Mouse (Mus musculus): ENCODE results near the gene Vps11. TPM values are rescaled to one million over a fixed set of nuclear protein-coding genes. Genes with fewer than 3 reads are reported as not detected.

Vps11 gene
- polyA plus RNA-seq, 1 experiment: 58.4 TPM

GRCm38 (mm10) chr9:44343781-44344421, 17.6 kb downstream of the Vps11 start, which contains the start of gene Hmbs:
Hmbs (minus strand) TSS chr9:44344228.
- Histone ChIP-seq H3K4me3 (replicated peaks; ENCODE audit: insufficient read depth, low read depth, low read length) (peak within 1 kb of the TSS; percentile 58), H3K27ac (ENCODE audit: insufficient read depth, low read length) (peak within 1 kb of the TSS; percentile 87), H3K4me1 (ENCODE audit: control insufficient read depth, insufficient read depth, low read length) (peaks cover 2% of the 10 kb centered on the region; the same call in 1 of the 2 replicates), H3K27me3 (ENCODE audit: control insufficient read depth, insufficient read depth, low read length) (no peaks in the 10 kb centered on the region)
- TF ChIP-seq CTCF (IDR thresholded peaks at IDR 0.05; ENCODE audit: borderline replicate concordance, insufficient read depth, low read depth, low read length) (no peak), POLR2A (IDR thresholded peaks at IDR 0.05; ENCODE audit: borderline replicate concordance, insufficient read depth, low read length) (0 out of 2 replicates have a peak, but pooled peaks have one; percentile 23)
- under 1% methylated on average over 39 of the region's 39 CpGs for WGBS
- DNase-seq: peak; percentile 90 to 93

- peak in 1 of 2 experiments; percentile 30 for DNase-seq
- TF ChIP-seq POLR2A (IDR thresholded peaks at IDR 0.05; ENCODE audit: borderline replicate concordance, insufficient read depth, low read length) (no peak), CTCF (IDR thresholded peaks at IDR 0.05; ENCODE audit: borderline replicate concordance, insufficient read depth, low read depth, low read length) (no peak)
- peak overlapping the region; percentile 58 for H3K4me3 ChIP-seq (replicated peaks; ENCODE audit: insufficient read depth, low read depth, low read length)
- no peaks in the 10 kb centered on the region for H3K27me3 ChIP-seq (ENCODE audit: control insufficient read depth, insufficient read depth, low read length)
- H3K27ac ChIP-seq (ENCODE audit: insufficient read depth, low read length): peak overlapping the region; percentile 42
- peaks cover 2% of the 10 kb centered on the region; the same call in 1 of the 2 replicates for H3K4me1 ChIP-seq (ENCODE audit: control insufficient read depth, insufficient read depth, low read length)
- 6% methylated on average over 6 of the region's 6 CpGs for WGBS
These were observed 18.2 kb downstream of the Vps11 start for GRCm38 (mm10) chr9:44343290-44343689.

GRCm38 (mm10) chr9:44342605-44343004, 18.9 kb downstream of the Vps11 start:
- DNase-seq: no peak
- Histone ChIP-seq H3K4me3 (replicated peaks; ENCODE audit: insufficient read depth, low read depth, low read length) (no peak overlapping the region), H3K4me1 (ENCODE audit: control insufficient read depth, insufficient read depth, low read length) (peaks cover 2% of the 10 kb centered on the region; the same call in 1 of the 2 replicates), H3K27ac (ENCODE audit: insufficient read depth, low read length) (no peak overlapping the region), H3K27me3 (ENCODE audit: control insufficient read depth, insufficient read depth, low read length) (no peaks in the 10 kb centered on the region)
- TF ChIP-seq CTCF (IDR thresholded peaks at IDR 0.05; ENCODE audit: borderline replicate concordance, insufficient read depth, low read depth, low read length) (no peak), POLR2A (IDR thresholded peaks at IDR 0.05; ENCODE audit: borderline replicate concordance, insufficient read depth, low read length) (no peak)
- 92% methylated on average over 1 of the region's 1 CpGs for WGBS

- TF ChIP-seq POLR2A (IDR thresholded peaks at IDR 0.05; ENCODE audit: borderline replicate concordance, insufficient read depth, low read length) (no peak), CTCF (IDR thresholded peaks at IDR 0.05; ENCODE audit: borderline replicate concordance, insufficient read depth, low read depth, low read length) (no peak)
- peaks cover 2% of the 10 kb centered on the region; the same call in 1 of the 2 replicates for H3K4me1 ChIP-seq (ENCODE audit: control insufficient read depth, insufficient read depth, low read length)
- H3K27me3 ChIP-seq (ENCODE audit: control insufficient read depth, insufficient read depth, low read length): no peaks in the 10 kb centered on the region
- no peak for DNase-seq
- H3K4me3 ChIP-seq (replicated peaks; ENCODE audit: insufficient read depth, low read depth, low read length): no peak overlapping the region
- H3K27ac ChIP-seq (ENCODE audit: insufficient read depth, low read length): no peak overlapping the region
- WGBS: 73% methylated on average over 3 of the region's 3 CpGs
These were observed 19.3 kb downstream of the Vps11 start for GRCm38 (mm10) chr9:44342173-44342572.

GRCm38 (mm10) chr9:44341487-44341886, 20.0 kb downstream of the Vps11 start:
- H3K4me3 ChIP-seq (replicated peaks; ENCODE audit: insufficient read depth, low read depth, low read length): no peak overlapping the region
- 74% methylated on average over 5 of the region's 5 CpGs for WGBS
- no peak overlapping the region for H3K27ac ChIP-seq (ENCODE audit: insufficient read depth, low read length)
- no peak for DNase-seq
- TF ChIP-seq POLR2A (IDR thresholded peaks at IDR 0.05; ENCODE audit: borderline replicate concordance, insufficient read depth, low read length) (no peak), CTCF (IDR thresholded peaks at IDR 0.05; ENCODE audit: borderline replicate concordance, insufficient read depth, low read depth, low read length) (no peak)
- peaks cover 8% of the 10 kb centered on the region; the same call in 1 of the 2 replicates for H3K4me1 ChIP-seq (ENCODE audit: control insufficient read depth, insufficient read depth, low read length)
- H3K27me3 ChIP-seq (ENCODE audit: control insufficient read depth, insufficient read depth, low read length): no peaks in the 10 kb centered on the region

- no peak overlapping the region for H3K27ac ChIP-seq (ENCODE audit: insufficient read depth, low read length)
- WGBS: 76% methylated on average over 5 of the region's 5 CpGs
These were observed 22.9 kb downstream of the Vps11 start for GRCm38 (mm10) chr9:44338574-44338973.

GRCm38 (mm10) chr9:44337436-44338169, 23.9 kb downstream of the Vps11 start:
- no peak for DNase-seq
- no peak overlapping the region for H3K4me3 ChIP-seq (replicated peaks; ENCODE audit: insufficient read depth, low read depth, low read length)
- H3K27me3 ChIP-seq (ENCODE audit: control insufficient read depth, insufficient read depth, low read length): no peaks in the 10 kb centered on the region
- H3K4me1 ChIP-seq (ENCODE audit: control insufficient read depth, insufficient read depth, low read length): peaks cover 9% of the 10 kb centered on the region; the same call in 1 of the 2 replicates
- no peak overlapping the region for H3K27ac ChIP-seq (ENCODE audit: insufficient read depth, low read length)
- no peak for TF ChIP-seq POLR2A (IDR thresholded peaks at IDR 0.05; ENCODE audit: borderline replicate concordance, insufficient read depth, low read length)
- TF ChIP-seq CTCF (IDR thresholded peaks at IDR 0.05; ENCODE audit: borderline replicate concordance, insufficient read depth, low read depth, low read length): no peak
- 39% methylated on average over 9 of the region's 9 CpGs for WGBS

More at GRCm38 (mm10) chr9:44338574-44338973, 22.9 kb downstream of the Vps11 start:
- Histone ChIP-seq H3K4me3 (replicated peaks; ENCODE audit: insufficient read depth, low read depth, low read length) (no peak overlapping the region), H3K27me3 (ENCODE audit: control insufficient read depth, insufficient read depth, low read length) (no peaks in the 10 kb centered on the region), H3K4me1 (ENCODE audit: control insufficient read depth, insufficient read depth, low read length) (peaks cover 9% of the 10 kb centered on the region; the same call in 1 of the 2 replicates)
- TF ChIP-seq CTCF (IDR thresholded peaks at IDR 0.05; ENCODE audit: borderline replicate concordance, insufficient read depth, low read depth, low read length) (no peak), POLR2A (IDR thresholded peaks at IDR 0.05; ENCODE audit: borderline replicate concordance, insufficient read depth, low read length) (no peak)
- no peak for DNase-seq
